Mouse (Mus musculus): ENCODE data around the gene Rab30. TPM values are rescaled to one million over a fixed set of nuclear protein-coding genes. Genes with fewer than 3 reads are reported as not detected.

Gene Rab30
- total and polyA plus RNA-seq, 3 experiments: 39.1 to 105 (median 66.2) TPM

- TF ChIP-seq CHD1 (IDR thresholded peaks at IDR 0.05; ENCODE audit: low read depth, low read length): no peak
- DNase-seq (ENCODE audit: extremely low read depth): no peak
- H3K4me1 ChIP-seq (ENCODE audit: control insufficient read depth in 1 of 2, insufficient read depth in 2 of 2): peaks cover 3 to 20% of the 10 kb centered on the region in 2 experiments; a peak in 3 of 4 replicates
- no peaks in the 10 kb centered on the region for H3K36me3 ChIP-seq (replicated peaks in 1 of 2; ENCODE audit: control insufficient read depth in 1 of 2, insufficient read depth in 1 of 2, low read length in 1 of 2)
- dilution Hi-C loops (cut with MboI; ENCODE audit: extremely low pct_ligation_motif_present, extremely low pct_unique_long_range_greater_than_20kb, low sequenced_read_pairs) (no loop called here), in situ Hi-C loops (cut with MboI; ENCODE audit: low pct_ligation_motif_present, low pct_unique_long_range_greater_than_20kb, low sequenced_read_pairs) (no loop called here)
- H3K79me2 ChIP-seq (replicated peaks; ENCODE audit: control insufficient read depth, extremely low read depth, insufficient read depth, poor library complexity, severe bottlenecking): no peaks in the 10 kb centered on the region
- no peak overlapping the region for H3K27ac ChIP-seq (ENCODE audit: insufficient read depth, low read depth)
- H3K9me3 ChIP-seq (replicated peaks; ENCODE audit: low read length): no peaks in the 10 kb centered on the region
- no peaks in the 10 kb centered on the region for H3K27me3 ChIP-seq (replicated peaks)
- no peak overlapping the region for H3K9ac ChIP-seq (ENCODE audit: insufficient read depth, low read depth)
- no peak overlapping the region for H3K4me3 ChIP-seq (replicated peaks in 1 of 3; ENCODE audit: low read depth in 2 of 3, low read length in 2 of 3, poor library complexity in 1 of 3)
- H3K4me2 ChIP-seq (ENCODE audit: insufficient read depth, low read depth, poor library complexity, severe bottlenecking): no peak overlapping the region
Observed at GRCm38 (mm10) chr7:92783914-92784313, 42.5 kb downstream of the Rab30 start.

DNA sequence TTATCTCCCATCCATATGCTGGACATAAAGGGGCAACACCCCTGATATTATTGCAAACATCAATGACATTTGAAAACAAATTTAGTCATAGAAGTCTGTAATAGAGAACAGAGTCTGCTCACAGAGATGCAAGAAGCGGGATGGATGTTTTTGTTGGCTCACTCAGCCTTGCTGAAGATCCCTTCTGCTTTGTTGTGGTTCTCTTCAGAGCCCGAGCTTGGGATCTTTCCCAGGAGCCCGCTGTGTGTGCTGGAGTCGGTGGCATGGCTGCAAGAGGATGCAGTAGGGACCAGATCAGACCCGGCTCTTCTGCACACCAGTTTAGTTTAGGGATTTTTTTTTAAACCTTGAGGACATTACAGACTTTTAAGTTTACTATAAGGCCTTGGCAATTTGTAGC lies 54.3 kb downstream of the Rab30 start:
- Histone ChIP-seq H3K9ac (ENCODE audit: insufficient read depth, low read depth) (no peak overlapping the region), H3K79me2 (replicated peaks; ENCODE audit: control insufficient read depth, extremely low read depth, insufficient read depth, poor library complexity, severe bottlenecking) (no peaks in the 10 kb centered on the region), H3K4me2 (ENCODE audit: insufficient read depth, low read depth, poor library complexity, severe bottlenecking) (no peak overlapping the region), H3K4me1 (ENCODE audit: control insufficient read depth in 1 of 2, insufficient read depth in 2 of 2) (peaks cover 0 to 4% of the 10 kb centered on the region in 2 experiments; a peak in 1 of 4 replicates), H3K36me3 (replicated peaks in 1 of 2; ENCODE audit: control insufficient read depth in 1 of 2, insufficient read depth in 1 of 2, low read length in 1 of 2) (no peaks in the 10 kb centered on the region), H3K4me3 (replicated peaks in 1 of 3; ENCODE audit: low read depth in 2 of 3, low read length in 2 of 3, poor library complexity in 1 of 3) (no peak overlapping the region), H3K27ac (ENCODE audit: insufficient read depth, low read depth) (no peak overlapping the region), H3K27me3 (replicated peaks) (no peaks in the 10 kb centered on the region), H3K9me3 (replicated peaks; ENCODE audit: low read length) (no peaks in the 10 kb centered on the region)
- TF ChIP-seq ETS1 (conservative IDR thresholded peaks at IDR 0.05; ENCODE audit: low read depth, low read length): no peak
- TF ChIP-seq HCFC1 (IDR thresholded peaks at IDR 0.05; ENCODE audit: low read depth, low read length): no peak
- TF ChIP-seq MYC (IDR thresholded peaks at IDR 0.05; ENCODE audit: low read depth, low read length): no peak
- TF ChIP-seq SMC3 (IDR thresholded peaks at IDR 0.05; ENCODE audit: low read depth, low read length): no peak
- TF ChIP-seq MAX (IDR thresholded peaks at IDR 0.05; ENCODE audit: low read length): no peak
- TF ChIP-seq USF1 (IDR thresholded peaks at IDR 0.05; ENCODE audit: low read depth, low read length): no peak
- TF ChIP-seq ZMIZ1 (IDR thresholded peaks at IDR 0.05; ENCODE audit: low read depth, low read length): no peak
- TF ChIP-seq IRF4 (IDR thresholded peaks at IDR 0.05; ENCODE audit: low read depth, low read length): no peak
- TF ChIP-seq JUN (IDR thresholded peaks at IDR 0.05; ENCODE audit: insufficient read depth, low read depth, low read length): no peak
- no peak for TF ChIP-seq MXI1 (IDR thresholded peaks at IDR 0.05; ENCODE audit: low read depth, low read length)
- no peak for TF ChIP-seq PAX5 (IDR thresholded peaks at IDR 0.05; ENCODE audit: low read length)
- TF ChIP-seq E2F4 (IDR thresholded peaks at IDR 0.05; ENCODE audit: insufficient replicate concordance, low read depth, low read length): no peak
- TF ChIP-seq ZNF384 (IDR thresholded peaks at IDR 0.05; ENCODE audit: low read depth, low read length): no peak
- no peak for TF ChIP-seq RCOR1 (conservative IDR thresholded peaks at IDR 0.05; ENCODE audit: low read depth, low read length)
- no peak for TF ChIP-seq CTCF (conservative IDR thresholded peaks at IDR 0.05 in 1 of 2, IDR thresholded peaks at IDR 0.05 in 1 of 2; ENCODE audit: low read depth in 2 of 2, low read length in 2 of 2)
- TF ChIP-seq USF2 (conservative IDR thresholded peaks at IDR 0.05; ENCODE audit: low read depth, low read length): no peak
- TF ChIP-seq TCF12 (IDR thresholded peaks at IDR 0.05; ENCODE audit: low read depth, low read length): no peak
- TF ChIP-seq CHD1 (IDR thresholded peaks at IDR 0.05; ENCODE audit: low read depth, low read length): no peak
- in situ Hi-C loops (cut with MboI; ENCODE audit: low pct_ligation_motif_present, low pct_unique_long_range_greater_than_20kb, low sequenced_read_pairs): no loop called here
- DNase-seq (ENCODE audit: extremely low read depth): no peak
- dilution Hi-C loops (cut with MboI; ENCODE audit: extremely low pct_ligation_motif_present, extremely low pct_unique_long_range_greater_than_20kb, low sequenced_read_pairs): no loop called here
